Mouse (Mus musculus): ENCODE data around the gene Lmbrd2. TPM values are rescaled to one million over a fixed set of nuclear protein-coding genes. Genes with fewer than 3 reads are reported as not detected.
A peak's percentile ranks its signal among the peaks of the same experiment; 100 is the strongest.
"Not testable (repeated sequence)": the region's sequence is repeated elsewhere in the genome, so short reads cannot be mapped to it uniquely, and the experiment has no call there.

Gene Lmbrd2
- polyA plus RNA-seq, 1 experiment from 2014 or later = 2.4 TPM

GRCm38 (mm10) chr15:9140684-9141171 is 378 bp downstream of the Lmbrd2 start:
- Histone ChIP-seq H3K36me3 (peaks cover 23% of the 10 kb centered on the region), H3K4me2 (peak overlapping the region; percentile 60), H3K9ac (peak overlapping the region; percentile 79), H3K4me3 (peak overlapping the region; percentile 80), H3K27me3 (no peaks in the 10 kb centered on the region), H3K4me1 (peaks cover 22% of the 10 kb centered on the region), H3K27ac (peak overlapping the region; percentile 80), H3K9me3 (no peaks in the 10 kb centered on the region)
- WGBS = 0% methylated on average over 36 of the region's 37 CpGs
- ATAC-seq (ENCODE audit: insufficient number of reproducible peaks, low FRiP score, low TSS enrichment, low read depth) = peak; percentile 68

GRCm38 (mm10) chr15:9155325-9155724 is 15.0 kb downstream of the Lmbrd2 start, which contains the start of gene Skp2:
Skp2 (minus strand) TSS chr15:9155425.
- ATAC-seq (ENCODE audit: insufficient number of reproducible peaks, low FRiP score, low TSS enrichment, low read depth) = no peak
- Histone ChIP-seq H3K4me1 (no peaks in the 10 kb centered on the region), H3K27ac (no peak within 1 kb of the TSS), H3K36me3 (peaks cover 36% of the 10 kb centered on the region; the same call in 1 of the 2 replicates), H3K4me3 (no peak within 1 kb of the TSS), H3K9ac (no peak within 1 kb of the TSS), H3K9me3 (no peaks in the 10 kb centered on the region), H3K4me2 (no peak within 1 kb of the TSS), H3K27me3 (no peaks in the 10 kb centered on the region)

DNA sequence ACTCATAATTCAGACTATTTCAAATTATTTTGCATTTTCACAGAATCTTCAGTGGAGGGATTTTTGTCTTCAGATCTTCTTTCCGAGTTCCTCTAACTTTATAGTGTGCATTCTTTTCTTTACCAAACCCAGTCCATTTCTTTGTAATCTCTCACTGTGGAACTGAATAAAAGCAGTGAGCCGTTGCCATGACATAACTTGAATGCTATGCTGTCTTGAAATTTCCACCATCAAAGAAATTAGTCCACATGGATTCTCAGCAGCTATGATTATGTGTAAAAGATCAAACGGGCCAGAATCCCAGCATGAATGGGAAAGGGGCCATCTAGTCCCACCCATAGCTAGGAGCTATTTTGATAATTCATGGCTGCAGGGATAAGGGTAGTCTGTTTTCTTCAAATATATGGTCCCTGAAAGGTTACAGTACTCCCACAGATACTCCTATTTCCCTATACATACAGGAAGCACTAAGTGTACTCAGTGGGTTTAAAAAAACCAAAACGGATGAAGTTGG is 22.3 kb downstream of the Lmbrd2 start:
- Histone ChIP-seq H3K36me3 (peaks cover 14% of the 10 kb centered on the region), H3K9me3 (no peaks in the 10 kb centered on the region), H3K27me3 (no peaks in the 10 kb centered on the region), H3K4me2 (no peak overlapping the region), H3K27ac (no peak overlapping the region), H3K4me3 (no peak overlapping the region), H3K4me1 (no peaks in the 10 kb centered on the region), H3K9ac (no peak overlapping the region)
- 70% methylated on average over 4 of the region's 4 CpGs for WGBS
- ATAC-seq (ENCODE audit: insufficient number of reproducible peaks, low FRiP score, low TSS enrichment, low read depth) = no peak

GRCm38 (mm10) chr15:9164125-9164524 is 23.8 kb downstream of the Lmbrd2 start:
- 76% methylated on average over 6 of the region's 6 CpGs for WGBS
- Histone ChIP-seq H3K27me3 (no peaks in the 10 kb centered on the region), H3K4me2 (no peak overlapping the region), H3K4me1 (no peaks in the 10 kb centered on the region), H3K9ac (no peak overlapping the region), H3K27ac (no peak overlapping the region), H3K36me3 (peaks cover 23% of the 10 kb centered on the region), H3K9me3 (no peaks in the 10 kb centered on the region), H3K4me3 (no peak overlapping the region)
- no peak for ATAC-seq (ENCODE audit: insufficient number of reproducible peaks, low FRiP score, low TSS enrichment, low read depth)

GRCm38 (mm10) chr15:9177038-9177437 is 36.7 kb downstream of the Lmbrd2 start:
- Histone ChIP-seq H3K4me2 (no peak overlapping the region), H3K36me3 (peaks cover 13% of the 10 kb centered on the region), H3K27ac (no peak overlapping the region), H3K27me3 (no peaks in the 10 kb centered on the region), H3K4me3 (no peak overlapping the region), H3K4me1 (no peaks in the 10 kb centered on the region), H3K9ac (no peak overlapping the region), H3K9me3 (no peaks in the 10 kb centered on the region)
- 96% methylated on average over 3 of the region's 3 CpGs for WGBS
- no peak for ATAC-seq (ENCODE audit: insufficient number of reproducible peaks, low FRiP score, low TSS enrichment, low read depth)

DNA sequence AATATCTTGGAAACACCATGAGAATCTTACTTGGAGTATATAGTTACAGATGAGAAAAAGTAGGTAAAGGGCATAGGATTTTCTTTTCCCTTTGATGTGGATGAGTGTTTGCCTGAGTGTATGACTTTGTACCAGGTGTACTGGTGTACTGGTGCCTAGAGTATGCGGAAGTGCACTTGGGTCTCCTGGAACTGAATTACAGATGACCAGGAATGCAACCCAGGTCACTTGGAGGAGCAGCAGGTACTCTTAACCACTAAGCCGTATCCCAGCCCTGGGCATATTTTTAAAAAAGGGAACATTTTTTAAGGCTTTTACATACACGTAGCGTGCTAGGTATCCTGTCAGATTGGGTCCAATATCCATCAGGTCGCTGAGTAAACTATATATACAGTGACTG is 43.6 kb downstream of the Lmbrd2 start:
- Histone ChIP-seq H3K27ac (no peak overlapping the region), H3K4me3 (no peak overlapping the region), H3K36me3 (peaks cover 20% of the 10 kb centered on the region), H3K27me3 (no peaks in the 10 kb centered on the region), H3K9me3 (no peaks in the 10 kb centered on the region), H3K4me2 (no peak overlapping the region), H3K4me1 (no peaks in the 10 kb centered on the region), H3K9ac (no peak overlapping the region)
- ATAC-seq (ENCODE audit: insufficient number of reproducible peaks, low FRiP score, low TSS enrichment, low read depth) = no peak
- WGBS = 91% methylated on average over 5 of the region's 5 CpGs

DNA sequence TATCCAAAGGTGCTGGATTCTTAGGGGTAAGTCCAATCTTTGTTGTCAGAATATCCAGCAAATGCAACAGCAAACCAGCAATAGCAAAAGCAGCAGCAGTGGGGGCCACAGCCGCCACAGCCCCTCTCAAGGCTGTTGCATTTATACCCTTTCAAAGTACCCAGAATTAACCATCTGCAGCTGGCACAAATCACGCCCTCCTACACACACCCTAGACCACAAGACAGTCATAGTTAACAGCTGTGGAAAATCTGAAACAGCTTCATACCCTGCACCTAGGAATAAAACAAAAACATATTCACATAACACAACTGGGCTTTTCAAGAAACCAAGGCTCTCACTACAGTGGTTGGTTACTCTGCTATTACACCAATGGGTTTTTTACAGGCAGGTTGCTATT is 49.4 kb downstream of the Lmbrd2 start:
- no peak overlapping the region for H3K9ac ChIP-seq
- ATAC-seq (ENCODE audit: insufficient number of reproducible peaks, low FRiP score, low TSS enrichment, low read depth) = no peak
- no peak overlapping the region for H3K4me3 ChIP-seq
- H3K27me3 ChIP-seq = no peaks in the 10 kb centered on the region
- 44% methylated on average over 2 of the region's 2 CpGs for WGBS
- peaks cover 16% of the 10 kb centered on the region for H3K36me3 ChIP-seq
- no peak overlapping the region for H3K4me2 ChIP-seq
- H3K27ac ChIP-seq = no peak overlapping the region
- no peaks in the 10 kb centered on the region for H3K4me1 ChIP-seq
- H3K9me3 ChIP-seq = no peaks in the 10 kb centered on the region

DNA sequence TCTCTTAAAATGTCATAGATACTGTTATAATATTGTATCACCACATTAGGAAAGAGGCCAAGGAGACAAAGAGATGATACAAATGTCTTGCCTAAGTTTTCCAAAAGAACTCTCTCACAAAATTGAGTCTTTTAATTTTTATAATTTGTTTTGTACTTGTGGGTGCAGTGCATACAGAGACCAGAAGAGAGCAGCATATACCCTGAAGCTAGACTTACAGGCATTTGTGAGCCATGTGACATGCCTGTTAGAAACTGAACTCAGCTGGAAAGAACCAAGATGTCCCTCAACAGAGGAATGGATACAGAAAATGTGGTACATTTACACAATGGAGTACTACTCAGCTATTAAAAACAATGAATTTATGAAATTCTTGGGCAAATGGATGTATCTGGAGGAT is 52.3 kb downstream of the Lmbrd2 start:
- not testable (repeated sequence) for H3K9ac ChIP-seq; H3K4me2 ChIP-seq; H3K4me1 ChIP-seq; H3K9me3 ChIP-seq; H3K27ac ChIP-seq; H3K27me3 ChIP-seq; H3K4me3 ChIP-seq; ATAC-seq (ENCODE audit: insufficient number of reproducible peaks, low FRiP score, low TSS enrichment, low read depth)
- H3K36me3 ChIP-seq = peaks cover 20% of the 10 kb centered on the region

- H3K9ac ChIP-seq = no peak overlapping the region
- no peaks in the 10 kb centered on the region for H3K27me3 ChIP-seq
- peaks cover 14% of the 10 kb centered on the region for H3K36me3 ChIP-seq
- ATAC-seq (ENCODE audit: insufficient number of reproducible peaks, low FRiP score, low TSS enrichment, low read depth) = no peak
- WGBS = 63% methylated on average over 6 of the region's 6 CpGs
- H3K9me3 ChIP-seq = no peaks in the 10 kb centered on the region
- H3K4me3 ChIP-seq = no peak overlapping the region
- H3K27ac ChIP-seq = no peak overlapping the region
- H3K4me1 ChIP-seq = no peaks in the 10 kb centered on the region
- no peak overlapping the region for H3K4me2 ChIP-seq
These were observed 58.1 kb downstream of the Lmbrd2 start for GRCm38 (mm10) chr15:9198421-9198820.

DNA sequence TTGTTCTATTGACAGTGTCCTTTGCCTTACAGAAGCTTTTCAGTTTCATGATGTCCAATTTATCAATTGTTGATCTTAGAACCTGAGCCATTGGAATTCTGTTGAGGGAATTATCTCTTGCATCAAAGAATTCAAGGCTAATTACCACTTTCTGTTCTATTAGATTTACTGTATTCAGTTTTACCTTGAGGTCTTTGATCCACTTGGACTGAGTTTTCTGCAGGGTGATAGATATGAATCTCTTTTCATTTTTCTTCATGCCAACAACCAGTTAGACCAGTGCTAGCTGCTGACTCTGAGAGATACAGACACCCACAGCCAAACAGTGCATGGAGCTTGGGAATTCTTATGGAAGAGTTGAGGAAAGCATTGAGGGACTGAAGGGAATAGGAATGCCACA is 71.5 kb downstream of the Lmbrd2 start:
- H3K4me2 ChIP-seq = no peak overlapping the region
- no peak overlapping the region for H3K27ac ChIP-seq
- H3K4me3 ChIP-seq = no peak overlapping the region
- no peaks in the 10 kb centered on the region for H3K27me3 ChIP-seq
- no peak overlapping the region for H3K9ac ChIP-seq
- no peaks in the 10 kb centered on the region for H3K4me1 ChIP-seq
- ATAC-seq (ENCODE audit: insufficient number of reproducible peaks, low FRiP score, low TSS enrichment, low read depth) = no peak
- H3K36me3 ChIP-seq = no peaks in the 10 kb centered on the region
- H3K9me3 ChIP-seq = no peaks in the 10 kb centered on the region

DNA sequence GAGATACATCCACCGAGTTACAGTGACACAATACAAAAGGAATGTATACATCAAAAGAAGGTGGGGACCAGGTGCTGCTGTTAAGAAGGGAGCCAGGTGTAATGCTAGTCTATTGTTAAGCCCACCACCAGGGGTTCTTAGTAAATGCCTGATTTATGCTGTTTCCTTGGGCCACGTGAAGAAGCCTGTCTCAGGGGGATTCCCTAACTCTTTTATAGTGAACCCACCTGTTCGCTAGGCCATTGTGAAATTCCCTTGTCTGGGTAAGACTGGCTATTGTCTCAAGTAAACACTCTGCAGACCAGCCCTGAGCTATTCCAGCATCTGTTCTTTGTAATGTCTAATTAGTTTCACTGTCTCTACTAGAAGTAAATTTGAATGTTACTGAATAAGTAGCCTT is 72.7 kb downstream of the Lmbrd2 start:
- not testable (repeated sequence) for H3K9me3 ChIP-seq; H3K27me3 ChIP-seq; ATAC-seq (ENCODE audit: insufficient number of reproducible peaks, low FRiP score, low TSS enrichment, low read depth); H3K4me3 ChIP-seq; H3K4me2 ChIP-seq; H3K9ac ChIP-seq; H3K36me3 ChIP-seq; H3K27ac ChIP-seq; H3K4me1 ChIP-seq
- 53% methylated on average over 3 of the region's 3 CpGs for WGBS

DNA sequence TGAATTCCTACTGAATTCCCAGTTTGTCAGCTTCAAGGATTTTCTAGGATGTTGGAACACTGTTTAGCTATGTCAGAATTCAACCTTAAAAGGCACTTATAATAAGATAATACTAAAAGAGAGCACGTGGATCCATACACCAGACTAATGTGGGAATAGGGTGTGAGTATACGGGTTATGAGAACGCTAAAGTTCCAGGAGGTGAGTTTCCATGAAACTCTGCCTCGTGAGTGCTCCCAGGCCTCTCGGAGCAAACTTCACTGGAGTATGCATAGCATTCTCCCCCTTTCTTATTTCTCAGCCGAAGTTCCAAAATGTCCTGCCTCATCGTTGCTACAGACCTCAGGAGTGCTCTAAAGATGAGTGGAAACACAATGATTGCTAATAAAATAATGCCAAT is 73.1 kb downstream of the Lmbrd2 start:
- 92% methylated on average over 7 of the region's 7 CpGs for WGBS
- H3K27ac ChIP-seq; H3K9ac ChIP-seq; H3K36me3 ChIP-seq; H3K4me1 ChIP-seq; H3K4me2 ChIP-seq; H3K9me3 ChIP-seq; H3K4me3 ChIP-seq; ATAC-seq (ENCODE audit: insufficient number of reproducible peaks, low FRiP score, low TSS enrichment, low read depth); H3K27me3 ChIP-seq: not testable (repeated sequence)

DNA sequence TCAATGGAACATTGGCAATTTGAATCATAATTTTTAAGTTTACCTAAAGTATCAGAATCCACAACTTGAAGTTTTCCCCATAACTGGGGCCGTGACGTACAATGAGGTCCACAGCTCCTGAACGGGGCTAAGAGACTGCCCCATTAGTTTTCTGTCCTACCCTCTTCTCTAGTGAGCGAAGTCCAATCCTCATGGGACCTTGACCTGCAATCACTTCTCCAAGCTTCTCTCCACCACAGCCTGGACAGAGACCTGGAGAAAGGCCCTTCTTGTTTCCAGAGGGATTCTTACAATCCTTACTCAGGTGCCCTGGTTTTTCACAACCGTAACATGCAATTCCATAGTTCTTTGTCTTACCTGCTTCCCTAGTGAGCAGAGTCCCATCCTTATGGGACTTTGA is 76.1 kb downstream of the Lmbrd2 start:
- Histone ChIP-seq H3K27me3 (no peaks in the 10 kb centered on the region), H3K4me2 (no peak overlapping the region), H3K4me3 (no peak overlapping the region), H3K4me1 (no peaks in the 10 kb centered on the region), H3K9ac (no peak overlapping the region), H3K36me3 (no peaks in the 10 kb centered on the region), H3K27ac (no peak overlapping the region), H3K9me3 (no peaks in the 10 kb centered on the region)
- ATAC-seq (ENCODE audit: insufficient number of reproducible peaks, low FRiP score, low TSS enrichment, low read depth) = no peak
- WGBS = 89% methylated on average over 5 of the region's 5 CpGs
